Mouse (Mus musculus) gastrocnemius, adult 2 months (tissue): ENCODE measurements around the gene Zbtb45. TPM values are rescaled to one million over a fixed set of nuclear protein-coding genes. Genes with fewer than 3 reads are reported as not detected.

Experiments
- DNase-seq: peaks from one replicate; pipeline ENCODE4 v3.0.0; 2022
- H3K27ac ChIP-seq: fragments of 200-600 bp; 2 replicates; pipeline ENCODE4 v1.8.1; 2022; ENCODE audit warnings: mild to moderate bottlenecking
- H3K4me3 ChIP-seq: fragments of 200-600 bp; 2 replicates; pipeline ENCODE4 v1.8.1; 2022; ENCODE audit warnings: mild to moderate bottlenecking, moderate library complexity
- CTCF ChIP-seq: fragments of 200-600 bp; IDR thresholded peaks from 2 replicates; pipeline ENCODE4 v1.8.1; 2022; ENCODE audit warnings: antibody characterized with exemption, mild to moderate bottlenecking, moderate library complexity
- intact Hi-C: fragments of 180-260 bp; cut with DNase I; formaldehyde crosslinking; loops from one replicate; pipeline ENCODE4 v1.15.1; 2025
- total RNA-seq, 2 experiments: library from RNA; stranded (reverse); gene quantifications; 2 replicates each; pipeline ENCODE4 v1.2.3; 2021

Zbtb45 gene
- total RNA-seq, 2 experiments from 2014 or later: 3.3 to 4.4 TPM

DNA sequence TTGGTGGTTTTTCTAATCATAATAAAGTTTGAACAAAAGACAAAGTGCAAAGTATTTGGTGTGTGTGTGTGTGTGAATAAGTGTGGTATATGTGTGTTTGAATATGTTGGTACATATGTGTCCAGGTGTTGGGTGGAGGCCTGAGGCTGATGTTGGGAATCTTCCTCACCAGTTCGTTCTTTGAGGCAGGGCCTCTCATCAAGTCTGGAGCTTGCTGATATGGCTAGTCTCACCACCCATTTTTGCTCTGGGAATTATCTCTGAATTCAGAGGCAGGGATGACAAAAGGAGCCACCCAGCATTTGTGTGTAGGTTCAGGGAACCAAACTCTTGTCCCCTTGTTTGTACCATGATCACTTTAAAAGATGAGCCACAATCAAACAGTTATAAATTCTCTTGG, 24.1 kb downstream of the Zbtb45 start:
- intact Hi-C loops: no loop called here
- DNase-seq: no peak
- TF ChIP-seq CTCF: no peak
- no peak overlapping the region for H3K27ac ChIP-seq
- no peak overlapping the region for H3K4me3 ChIP-seq

- no peak for DNase-seq
- H3K27ac ChIP-seq: no peak overlapping the region
- intact Hi-C loops: no loop called here
- no peak for TF ChIP-seq CTCF
- H3K4me3 ChIP-seq: no peak overlapping the region
Observed at GRCm38 (mm10) chr7:12980291-12980690, 29.5 kb downstream of the Zbtb45 start.

DNA sequence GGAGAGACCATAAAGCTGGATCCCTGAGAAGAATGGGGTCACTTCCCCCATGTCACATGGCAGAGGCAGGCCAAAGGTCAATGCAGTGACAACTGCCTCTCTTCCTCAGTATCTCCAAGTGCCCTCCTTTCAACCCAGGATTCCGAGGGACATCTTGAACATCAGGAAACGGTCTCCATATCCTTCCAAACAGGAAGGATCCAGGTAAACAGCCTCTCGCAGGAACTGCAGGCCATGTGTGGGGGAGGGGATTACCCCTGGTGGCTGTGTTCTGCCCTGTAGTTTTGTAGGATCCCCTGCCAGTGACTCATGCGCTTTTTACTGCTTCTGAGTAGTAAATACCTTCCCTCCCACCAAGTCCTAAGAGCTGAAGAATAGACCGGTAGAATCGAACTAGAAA, 30.1 kb downstream of the Zbtb45 start:
- Histone ChIP-seq H3K4me3 (no peak overlapping the region), H3K27ac (no peak overlapping the region)
- intact Hi-C loops: loop anchor here (5.0 kb wide), 1 partner anchor 43 kb away; no protein-coding TSS in a partner anchor
- TF ChIP-seq CTCF: no peak
- no peak for DNase-seq

- intact Hi-C loops: loop anchor here (5.0 kb wide), 1 partner anchor 43 kb away; no protein-coding TSS in a partner anchor
- no peak for TF ChIP-seq CTCF
- peak overlapping the region; percentile 87 for H3K4me3 ChIP-seq
Observed at GRCm38 (mm10) chr7:12978931-12979722, 30.7 kb downstream of the Zbtb45 start.

GRCm38 (mm10) chr7:12977682-12978389, 32.0 kb downstream of the Zbtb45 start, which contains the start of gene Zfp446:
Gene Zfp446, plus strand, starts transcription at chr7:12977848.
- peak; percentile 100 for DNase-seq
- peak within 1 kb of the TSS; percentile 87 for H3K4me3 ChIP-seq
- intact Hi-C loops: loop anchor here (5.0 kb wide), 1 partner anchor 44 kb away; no protein-coding TSS in a partner anchor
- no peak for TF ChIP-seq CTCF
- peak within 1 kb of the TSS; percentile 98 for H3K27ac ChIP-seq

More at GRCm38 (mm10) chr7:12978931-12979722, 30.7 kb downstream of the Zbtb45 start:
- no peak for DNase-seq
- peak overlapping the region; percentile 98 for H3K27ac ChIP-seq

DNA sequence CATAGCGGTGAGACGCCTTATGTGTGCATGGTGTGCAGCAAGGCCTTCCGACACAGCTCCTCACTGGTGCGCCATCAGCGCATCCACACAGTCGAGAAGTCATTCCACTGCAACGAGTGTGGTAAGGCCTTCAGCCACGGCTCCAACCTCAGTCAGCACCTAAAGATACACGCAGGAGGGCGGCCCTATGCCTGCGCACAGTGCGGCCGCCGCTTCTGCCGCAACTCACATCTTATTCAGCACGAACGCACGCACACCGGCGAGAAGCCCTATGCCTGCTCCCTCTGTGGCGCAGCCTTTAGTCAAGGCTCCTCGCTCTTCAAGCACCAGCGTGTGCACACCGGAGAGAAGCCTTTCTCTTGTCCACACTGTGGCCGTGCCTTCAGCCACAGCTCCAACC, 38.9 kb downstream of the Zbtb45 start:
- DNase-seq: no peak
- no peak overlapping the region for H3K4me3 ChIP-seq
- intact Hi-C loops: no loop called here
- no peak overlapping the region for H3K27ac ChIP-seq
- no peak for TF ChIP-seq CTCF

DNA sequence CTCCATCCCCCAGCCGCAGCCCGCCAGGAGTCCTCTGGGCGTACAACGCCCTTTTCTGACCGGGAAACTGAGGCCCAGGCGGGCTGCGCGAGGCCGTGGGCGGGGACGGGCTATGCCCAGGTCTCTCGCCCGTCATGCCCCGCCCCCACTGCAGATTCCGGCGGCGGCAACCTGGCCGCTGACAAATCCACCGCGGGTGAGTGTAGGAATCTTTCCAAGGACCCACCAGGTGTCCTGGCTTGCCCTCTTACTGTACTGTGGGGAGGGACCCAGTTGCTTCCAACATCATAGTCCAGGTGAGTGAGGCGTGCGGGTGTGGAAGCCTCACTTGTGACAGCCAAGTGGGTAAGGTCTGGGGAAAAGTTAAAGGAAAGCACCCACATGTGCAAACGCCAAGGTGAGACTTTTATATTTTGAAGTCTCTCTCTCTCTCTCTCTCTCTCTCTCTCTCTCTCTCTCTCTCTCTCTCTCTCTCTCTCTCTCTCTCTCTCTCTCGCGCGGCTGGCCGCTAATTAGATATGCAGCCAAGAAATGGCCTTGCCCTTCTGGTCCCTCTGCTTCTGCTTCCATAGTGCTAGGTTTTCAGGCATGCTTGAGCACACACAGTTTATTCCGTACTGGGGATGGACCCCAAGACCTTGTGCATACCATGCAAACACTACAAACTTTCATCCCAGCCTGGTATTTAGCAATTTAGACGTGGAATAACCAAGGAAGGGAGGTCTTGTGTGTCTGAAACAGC, 43.6 kb downstream of the Zbtb45 start:
- intact Hi-C loops: no loop called here
- DNase-seq: peak; percentile 72
- Histone ChIP-seq H3K27ac (peak overlapping the region; percentile 93), H3K4me3 (peak overlapping the region; percentile 98)
- no peak for TF ChIP-seq CTCF

DNA sequence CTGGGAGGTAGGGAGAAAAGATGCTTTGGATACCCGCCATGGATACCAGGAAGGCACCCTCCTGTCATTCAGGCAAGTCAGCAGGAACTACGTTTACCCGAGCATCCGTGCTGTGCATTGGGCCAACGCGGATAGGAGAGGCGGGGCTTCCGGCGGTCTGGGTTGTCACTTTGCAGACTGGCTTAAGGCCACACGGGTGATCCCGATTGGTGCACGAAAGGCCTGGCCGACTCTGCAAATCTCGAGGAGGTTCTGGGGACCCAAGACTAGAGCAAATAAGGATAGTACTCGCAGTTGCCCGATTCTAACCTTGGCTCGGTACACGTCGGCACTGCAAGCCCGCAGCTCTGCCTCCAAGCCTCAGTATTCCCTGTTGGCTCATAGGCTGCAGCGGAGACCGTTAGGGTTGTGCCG, 44.1 kb downstream of the Zbtb45 start, which contains the start of gene Zfp324:
TSS of gene Zfp324 (plus strand) at position 161 of the 414 bp plus-strand sequence.
- intact Hi-C loops: no loop called here
- Histone ChIP-seq H3K4me3 (peak within 1 kb of the TSS; percentile 98), H3K27ac (peak within 1 kb of the TSS; percentile 93)
- peak; percentile 95 for DNase-seq
- no peak for TF ChIP-seq CTCF

GRCm38 (mm10) chr7:12961511-12962141, 48.2 kb downstream of the Zbtb45 start:
- H3K27ac ChIP-seq: peak overlapping the region; percentile 85
- intact Hi-C loops: loop anchor here (5.0 kb wide), 1 partner anchor 39 kb away; the partner anchor contains the start of gene Rps5
- no peak for TF ChIP-seq CTCF
- peak overlapping the region; percentile 76 for H3K4me3 ChIP-seq
- DNase-seq: peak; percentile 44

GRCm38 (mm10) chr7:12959718-12960117, 50.1 kb downstream of the Zbtb45 start:
- H3K27ac ChIP-seq: no peak overlapping the region
- intact Hi-C loops: loop anchor here (5.0 kb wide), 1 partner anchor 37 kb away; the partner anchor contains the start of gene Rps5
- no peak for DNase-seq
- no peak overlapping the region for H3K4me3 ChIP-seq
- no peak for TF ChIP-seq CTCF

- no peak for DNase-seq
- no peak overlapping the region for H3K4me3 ChIP-seq
- H3K27ac ChIP-seq: no peak overlapping the region
- TF ChIP-seq CTCF: no peak
- intact Hi-C loops: no loop called here
Observed at GRCm38 (mm10) chr7:12958948-12959347, 50.9 kb downstream of the Zbtb45 start.

DNA sequence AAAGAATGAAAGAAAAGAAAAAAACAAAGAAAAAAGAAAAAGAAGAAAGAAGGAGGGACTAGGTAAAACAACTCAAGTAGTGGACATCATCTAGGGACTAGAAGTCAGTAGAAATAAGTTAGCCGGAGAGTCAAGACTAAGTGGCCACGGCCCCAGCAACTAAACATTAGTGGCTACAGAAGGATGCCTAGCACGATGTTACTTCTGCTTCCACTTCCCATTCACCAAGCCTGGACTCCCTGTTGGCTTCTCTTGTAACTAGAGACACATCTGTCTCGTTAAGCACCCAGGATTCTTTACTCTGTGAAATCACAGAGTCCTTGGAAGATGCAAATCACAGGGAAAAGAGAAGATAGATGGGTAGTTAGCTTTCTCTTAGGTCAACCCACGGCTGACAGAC, 52.3 kb downstream of the Zbtb45 start:
- no peak for TF ChIP-seq CTCF
- intact Hi-C loops: no loop called here
- DNase-seq: no peak
- Histone ChIP-seq H3K4me3 (no peak overlapping the region), H3K27ac (no peak overlapping the region)
